Mouse (Mus musculus): ENCODE data around the gene Pld1. TPM values are rescaled to one million over a fixed set of nuclear protein-coding genes. Genes with fewer than 3 reads are reported as not detected.

The Pld1 gene
- polyA plus RNA-seq, 1 experiment from 2014 or later: 17.0 TPM

DNA sequence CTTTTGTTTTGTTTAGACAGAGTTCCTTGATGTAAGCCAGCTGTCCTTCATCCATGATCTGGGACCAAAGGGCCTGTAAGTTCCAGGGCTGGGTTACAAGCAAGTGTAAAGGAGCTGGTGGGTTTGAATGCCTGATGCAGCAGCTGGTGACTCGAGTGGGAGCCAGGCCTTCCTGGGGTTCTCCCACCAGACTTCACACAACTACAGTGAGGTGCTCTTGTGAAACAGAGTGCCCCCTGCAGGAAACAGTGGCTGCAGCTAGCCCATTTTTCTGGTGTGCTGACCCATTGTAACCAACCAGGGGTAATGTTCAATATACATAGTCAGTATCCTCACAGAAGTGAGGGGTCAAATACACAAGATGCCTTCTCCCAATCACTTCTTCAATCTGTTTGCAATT is 101.3 kb downstream of the Pld1 start:
- Histone ChIP-seq H3K4me1 (replicated peaks) (no peaks in the 10 kb centered on the region), H3K9ac (no peak overlapping the region), H3K9me3 (no peaks in the 10 kb centered on the region), H3K4me2 (replicated peaks) (no peak overlapping the region), H3K4me3 (replicated peaks) (no peak overlapping the region), H3K27ac (no peak overlapping the region), H3K27me3 (replicated peaks) (no peaks in the 10 kb centered on the region), H3K36me3 (0 out of 2 replicates have a peak, but pooled peaks cover 8% of the 10 kb centered on the region)
- WGBS: 27% methylated on average over 1 of the region's 1 CpGs
- no peak for ATAC-seq

DNA sequence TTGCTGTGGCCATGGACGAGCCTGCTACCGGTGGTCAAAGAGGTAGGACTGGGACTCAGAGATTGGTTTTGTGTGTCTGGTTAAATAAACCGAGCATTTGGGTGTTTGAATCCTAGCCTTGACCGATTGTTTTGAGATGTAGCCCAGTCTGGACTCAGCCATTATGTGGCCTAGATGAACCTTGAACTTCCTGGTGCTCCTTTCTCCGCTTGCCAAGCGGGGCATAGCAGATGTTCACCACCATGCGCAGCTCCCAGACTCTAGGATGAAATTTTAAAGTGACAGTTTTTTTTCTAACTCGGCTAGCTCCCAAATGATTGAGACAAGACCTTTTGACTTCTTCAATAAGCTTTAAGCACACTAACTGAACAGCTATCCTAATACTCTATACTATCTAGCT is 102.7 kb downstream of the Pld1 start:
- no peak overlapping the region for H3K4me3 ChIP-seq (replicated peaks)
- H3K4me1 ChIP-seq (replicated peaks): no peaks in the 10 kb centered on the region
- WGBS: 88% methylated on average over 8 of the region's 8 CpGs
- no peak overlapping the region for H3K27ac ChIP-seq
- H3K4me2 ChIP-seq (replicated peaks): no peak overlapping the region
- no peaks in the 10 kb centered on the region for H3K27me3 ChIP-seq (replicated peaks)
- no peak overlapping the region for H3K9ac ChIP-seq
- no peaks in the 10 kb centered on the region for H3K9me3 ChIP-seq
- ATAC-seq: no peak
- H3K36me3 ChIP-seq: 0 out of 2 replicates have a peak, but pooled peaks cover 8% of the 10 kb centered on the region

DNA sequence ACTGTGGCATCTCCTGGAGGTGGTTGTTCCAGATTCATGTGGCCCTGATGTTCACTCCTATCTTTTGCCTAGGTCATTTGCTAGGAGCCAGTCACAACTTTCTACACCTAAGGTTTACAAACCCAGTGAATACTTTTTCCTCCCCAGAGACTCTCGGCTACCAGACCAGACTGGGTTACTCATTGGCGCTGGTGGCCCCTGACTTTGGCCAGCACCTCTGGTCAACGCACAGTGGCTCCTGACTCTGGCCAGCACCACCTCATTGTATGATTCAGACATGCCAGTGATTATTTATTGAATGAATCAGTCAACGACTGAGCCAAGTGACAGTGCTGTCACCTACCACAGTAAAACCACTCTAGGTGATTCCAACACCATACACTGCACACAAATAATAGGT is 103.9 kb downstream of the Pld1 start:
- no peak overlapping the region for H3K4me3 ChIP-seq (replicated peaks)
- H3K27ac ChIP-seq: no peak overlapping the region
- H3K36me3 ChIP-seq: 0 out of 2 replicates have a peak, but pooled peaks cover 8% of the 10 kb centered on the region
- H3K4me1 ChIP-seq (replicated peaks): no peaks in the 10 kb centered on the region
- no peaks in the 10 kb centered on the region for H3K9me3 ChIP-seq
- no peak overlapping the region for H3K9ac ChIP-seq
- H3K4me2 ChIP-seq (replicated peaks): no peak overlapping the region
- H3K27me3 ChIP-seq (replicated peaks): no peaks in the 10 kb centered on the region
- 97% methylated on average over 4 of the region's 4 CpGs for WGBS
- ATAC-seq: no peak

DNA sequence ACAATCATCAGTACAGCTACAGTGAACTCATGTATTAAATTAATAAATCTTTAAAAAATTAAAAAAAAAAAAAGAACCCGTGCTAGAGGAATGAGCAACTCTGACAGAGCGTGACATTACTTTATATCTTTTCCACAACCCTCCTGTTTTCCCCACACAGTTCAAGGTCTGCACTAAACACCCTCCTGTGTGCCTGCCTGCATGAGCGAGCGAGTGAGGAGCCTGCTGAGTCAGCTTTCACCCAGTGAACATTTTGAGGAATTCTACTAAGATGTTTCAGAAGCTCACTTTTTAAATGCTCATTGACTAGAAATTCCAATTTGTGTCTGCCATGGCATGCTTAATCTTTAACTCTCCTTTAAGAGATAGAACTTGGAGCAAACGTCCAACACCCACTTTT is 109.1 kb downstream of the Pld1 start:
- Histone ChIP-seq H3K4me2 (replicated peaks) (no peak overlapping the region), H3K27ac (no peak overlapping the region), H3K4me3 (replicated peaks) (no peak overlapping the region), H3K9me3 (no peaks in the 10 kb centered on the region), H3K27me3 (replicated peaks) (no peaks in the 10 kb centered on the region), H3K9ac (no peak overlapping the region), H3K4me1 (replicated peaks) (no peaks in the 10 kb centered on the region), H3K36me3 (no peaks in the 10 kb centered on the region)
- 81% methylated on average over 5 of the region's 5 CpGs for WGBS
- ATAC-seq: no peak

DNA sequence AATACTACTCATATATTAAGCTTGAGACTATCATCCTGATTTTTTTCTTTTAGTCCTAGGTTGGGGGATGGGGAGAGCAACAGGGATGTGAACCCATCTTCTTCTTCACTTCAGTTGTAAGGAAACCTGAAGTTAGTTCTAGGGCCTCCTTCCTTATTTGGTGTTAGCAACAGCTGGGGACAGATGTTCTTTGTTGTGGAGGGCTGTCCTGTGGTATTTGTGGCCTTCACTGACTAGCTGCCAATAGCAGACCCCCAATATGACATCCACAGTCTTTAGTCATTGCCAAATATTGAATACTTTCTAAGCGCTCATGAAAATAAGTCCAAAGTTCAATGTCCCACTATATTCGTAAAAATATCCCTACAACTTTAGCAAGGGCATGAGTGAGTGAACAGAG is 111.0 kb downstream of the Pld1 start:
- Histone ChIP-seq H3K36me3 (no peaks in the 10 kb centered on the region), H3K27me3 (replicated peaks) (no peaks in the 10 kb centered on the region), H3K9ac (no peak overlapping the region), H3K27ac (no peak overlapping the region), H3K4me3 (replicated peaks) (no peak overlapping the region), H3K4me2 (replicated peaks) (no peak overlapping the region), H3K4me1 (replicated peaks) (no peaks in the 10 kb centered on the region), H3K9me3 (no peaks in the 10 kb centered on the region)
- WGBS: 65% methylated on average over 2 of the region's 2 CpGs
- ATAC-seq: no peak

DNA sequence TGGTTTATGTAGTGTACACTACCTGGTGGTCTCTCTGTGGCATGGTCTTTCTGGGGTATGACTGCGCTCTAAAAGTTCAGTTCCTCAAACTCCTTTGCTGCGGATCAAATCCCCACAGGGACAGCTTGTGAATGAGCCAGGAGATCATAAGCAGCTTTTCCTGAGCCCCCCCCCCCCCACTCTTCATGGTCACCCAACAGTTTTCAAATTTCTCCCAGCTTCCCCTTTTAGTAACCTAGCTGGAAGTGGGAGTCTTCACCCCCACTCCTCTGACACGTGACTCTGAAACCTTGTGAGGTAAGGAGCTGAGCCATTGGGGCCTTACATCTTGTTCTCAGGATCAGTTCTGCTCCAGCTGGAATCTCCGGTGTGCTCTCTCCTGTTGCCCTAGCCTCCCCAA is 114.6 kb downstream of the Pld1 start:
- WGBS: 83% methylated on average over 4 of the region's 4 CpGs
- Histone ChIP-seq H3K4me3 (replicated peaks) (no peak overlapping the region), H3K27ac (no peak overlapping the region), H3K9me3 (no peaks in the 10 kb centered on the region), H3K4me1 (replicated peaks) (no peaks in the 10 kb centered on the region), H3K9ac (no peak overlapping the region), H3K4me2 (replicated peaks) (no peak overlapping the region), H3K36me3 (no peaks in the 10 kb centered on the region), H3K27me3 (replicated peaks) (no peaks in the 10 kb centered on the region)
- ATAC-seq: no peak

DNA sequence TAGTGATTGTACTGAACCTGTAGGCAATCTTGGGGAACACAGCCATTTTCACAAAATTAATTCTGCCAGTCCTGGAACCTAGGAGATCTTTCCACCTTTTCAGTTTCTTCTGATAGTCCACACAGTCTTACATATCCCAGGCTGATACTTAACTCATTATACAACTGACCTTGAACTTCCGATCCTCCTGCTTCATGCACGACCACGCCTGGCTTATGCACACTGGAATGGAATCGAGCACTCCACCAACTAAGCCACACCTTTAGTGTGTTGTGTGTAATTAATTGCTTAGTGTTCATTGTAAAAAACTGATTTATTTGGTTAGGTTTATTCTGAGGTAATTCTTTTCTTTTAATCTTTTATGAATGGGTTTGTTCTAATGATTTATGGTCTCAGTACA is 122.2 kb downstream of the Pld1 start:
- H3K4me3 ChIP-seq (replicated peaks): no peak overlapping the region
- 73% methylated on average over 4 of the region's 4 CpGs for WGBS
- H3K27ac ChIP-seq: no peak overlapping the region

DNA sequence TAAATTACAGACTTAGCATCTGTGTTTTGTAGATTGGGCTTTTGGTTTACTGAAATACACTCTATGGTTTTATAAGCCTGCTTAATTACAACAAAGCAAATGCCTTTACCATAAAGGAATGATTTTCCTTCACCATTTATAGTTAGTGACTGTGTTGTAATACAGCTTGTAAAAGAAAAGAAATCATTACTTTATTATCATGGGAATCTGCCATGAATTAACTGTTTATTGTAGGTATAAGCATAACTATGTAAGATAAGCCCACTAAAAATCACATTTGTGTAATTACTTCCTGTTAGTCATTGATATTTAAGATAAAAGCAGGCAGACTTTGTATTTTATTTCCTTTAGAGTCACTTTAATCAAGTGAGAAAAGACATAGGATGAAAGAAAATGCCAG is 122.7 kb downstream of the Pld1 start:
- H3K27me3 ChIP-seq (replicated peaks): no peaks in the 10 kb centered on the region
- no peaks in the 10 kb centered on the region for H3K36me3 ChIP-seq
- H3K9ac ChIP-seq: no peak overlapping the region
- no peak overlapping the region for H3K4me3 ChIP-seq (replicated peaks)
- no peaks in the 10 kb centered on the region for H3K4me1 ChIP-seq (replicated peaks)
- H3K27ac ChIP-seq: no peak overlapping the region
- H3K4me2 ChIP-seq (replicated peaks): no peak overlapping the region
- peak; percentile 87 for ATAC-seq
- no peaks in the 10 kb centered on the region for H3K9me3 ChIP-seq

More for the DNA sequence above, 122.2 kb downstream of the Pld1 start:
- H3K4me2 ChIP-seq (replicated peaks): no peak overlapping the region
- no peaks in the 10 kb centered on the region for H3K9me3 ChIP-seq
- H3K36me3 ChIP-seq: no peaks in the 10 kb centered on the region
- peak; percentile 91 for ATAC-seq
- H3K4me1 ChIP-seq (replicated peaks): no peaks in the 10 kb centered on the region
- no peak overlapping the region for H3K9ac ChIP-seq
- H3K27me3 ChIP-seq (replicated peaks): no peaks in the 10 kb centered on the region

DNA sequence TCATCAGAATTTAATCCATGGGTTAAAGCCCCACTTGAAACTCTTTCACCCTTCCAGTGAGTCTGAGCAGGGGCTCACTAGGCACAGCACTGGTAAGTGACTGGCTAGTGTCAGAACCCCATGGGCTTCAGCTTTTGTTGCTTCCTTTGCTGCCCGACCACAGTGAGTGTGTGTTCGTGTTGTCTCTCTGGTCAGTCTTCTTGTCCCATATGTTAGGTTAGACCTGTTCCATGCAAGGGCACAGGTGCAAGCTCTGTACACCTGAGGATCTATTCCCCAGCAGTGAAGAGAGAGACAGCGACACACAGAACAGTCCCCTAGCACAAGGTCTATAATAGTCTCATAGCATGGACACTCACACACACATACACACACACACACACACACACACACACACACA is 140.7 kb downstream of the Pld1 start:
- H3K4me2 ChIP-seq (replicated peaks): no peak overlapping the region
- H3K36me3 ChIP-seq: no peaks in the 10 kb centered on the region; the same call in 1 of the 2 replicates
- H3K27ac ChIP-seq: no peak overlapping the region
- H3K4me1 ChIP-seq (replicated peaks): no peaks in the 10 kb centered on the region
- ATAC-seq: no peak
- H3K4me3 ChIP-seq (replicated peaks): no peak overlapping the region
- H3K9me3 ChIP-seq: no peaks in the 10 kb centered on the region
- H3K9ac ChIP-seq: no peak overlapping the region
- no peaks in the 10 kb centered on the region for H3K27me3 ChIP-seq (replicated peaks)
- 77% methylated on average over 3 of the region's 3 CpGs for WGBS

DNA sequence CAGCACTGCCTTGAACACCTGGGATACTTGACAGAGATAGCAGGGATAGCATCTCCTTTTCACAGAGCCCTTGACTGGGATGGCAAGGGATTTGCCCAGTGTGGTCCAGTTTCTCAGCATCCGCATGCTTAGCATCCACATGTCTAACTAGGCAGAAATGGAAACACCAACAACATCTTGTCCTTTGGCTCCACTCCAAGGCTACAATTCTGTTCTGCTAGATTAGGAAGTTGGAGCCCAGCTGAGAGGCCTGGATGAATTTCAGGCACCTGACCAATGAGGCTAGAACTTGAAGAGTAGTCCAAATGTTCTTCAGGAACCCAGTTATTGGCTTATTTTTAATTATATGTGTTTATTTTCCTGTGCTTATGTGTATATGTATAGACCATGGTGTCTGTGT is 141.6 kb downstream of the Pld1 start:
- Histone ChIP-seq H3K9me3 (no peaks in the 10 kb centered on the region), H3K36me3 (no peaks in the 10 kb centered on the region; the same call in 1 of the 2 replicates), H3K27ac (no peak overlapping the region), H3K4me2 (replicated peaks) (no peak overlapping the region), H3K27me3 (replicated peaks) (no peaks in the 10 kb centered on the region), H3K4me1 (replicated peaks) (no peaks in the 10 kb centered on the region), H3K4me3 (replicated peaks) (no peak overlapping the region), H3K9ac (no peak overlapping the region)
- WGBS: 89% methylated on average over 1 of the region's 1 CpGs
- no peak for ATAC-seq

DNA sequence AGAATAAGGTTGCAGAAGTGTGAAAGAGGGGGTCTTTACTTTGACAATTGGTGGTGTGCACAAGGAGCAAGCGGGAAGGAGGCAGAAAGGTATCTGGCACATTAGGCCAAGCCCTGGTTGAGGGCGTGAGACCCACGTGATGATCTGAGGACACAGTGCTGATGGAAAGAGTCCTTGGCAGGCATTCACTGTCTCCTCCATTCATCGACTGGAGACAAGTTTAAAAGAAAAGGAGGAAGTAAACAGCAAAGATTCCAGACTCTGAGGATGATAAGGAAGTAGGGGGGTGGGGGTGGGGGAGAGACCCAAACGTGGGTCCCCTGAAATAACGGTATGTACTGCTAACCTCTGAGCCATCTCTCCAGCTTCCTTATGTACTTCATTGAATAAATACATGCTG is 142.5 kb downstream of the Pld1 start:
- 57% methylated on average over 6 of the region's 6 CpGs for WGBS
- no peak overlapping the region for H3K9ac ChIP-seq
- no peaks in the 10 kb centered on the region for H3K9me3 ChIP-seq
- H3K27me3 ChIP-seq (replicated peaks): no peaks in the 10 kb centered on the region
- H3K36me3 ChIP-seq: no peaks in the 10 kb centered on the region; the same call in 1 of the 2 replicates
- ATAC-seq: no peak
- H3K27ac ChIP-seq: no peak overlapping the region
- H3K4me2 ChIP-seq (replicated peaks): no peak overlapping the region
- H3K4me3 ChIP-seq (replicated peaks): no peak overlapping the region
- H3K4me1 ChIP-seq (replicated peaks): no peaks in the 10 kb centered on the region

DNA sequence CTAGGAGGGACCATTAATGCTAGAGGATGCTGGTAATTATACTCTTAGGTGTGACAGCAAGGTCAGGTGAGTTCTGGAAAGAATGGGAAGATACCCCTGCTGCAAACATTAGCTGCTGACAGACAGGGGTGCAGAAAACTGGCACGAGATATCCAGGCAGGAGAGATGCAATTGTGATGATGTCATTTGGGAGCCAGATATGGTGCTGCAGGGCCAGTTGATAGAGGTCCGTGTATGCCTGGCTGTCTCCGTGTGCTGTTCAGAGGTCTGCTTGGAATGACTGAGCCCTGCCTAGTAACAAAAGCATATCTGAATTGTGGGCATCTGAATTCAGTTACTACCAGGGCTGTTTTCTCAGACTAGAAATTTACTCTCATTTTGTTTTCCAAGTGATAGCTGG is 144.7 kb downstream of the Pld1 start:
- Histone ChIP-seq H3K4me3 (replicated peaks) (no peak overlapping the region), H3K4me1 (replicated peaks) (no peaks in the 10 kb centered on the region), H3K27ac (no peak overlapping the region), H3K27me3 (replicated peaks) (no peaks in the 10 kb centered on the region), H3K36me3 (no peaks in the 10 kb centered on the region), H3K4me2 (replicated peaks) (no peak overlapping the region), H3K9ac (no peak overlapping the region), H3K9me3 (no peaks in the 10 kb centered on the region)
- WGBS: 67% methylated on average over 3 of the region's 3 CpGs
- ATAC-seq: no peak

DNA sequence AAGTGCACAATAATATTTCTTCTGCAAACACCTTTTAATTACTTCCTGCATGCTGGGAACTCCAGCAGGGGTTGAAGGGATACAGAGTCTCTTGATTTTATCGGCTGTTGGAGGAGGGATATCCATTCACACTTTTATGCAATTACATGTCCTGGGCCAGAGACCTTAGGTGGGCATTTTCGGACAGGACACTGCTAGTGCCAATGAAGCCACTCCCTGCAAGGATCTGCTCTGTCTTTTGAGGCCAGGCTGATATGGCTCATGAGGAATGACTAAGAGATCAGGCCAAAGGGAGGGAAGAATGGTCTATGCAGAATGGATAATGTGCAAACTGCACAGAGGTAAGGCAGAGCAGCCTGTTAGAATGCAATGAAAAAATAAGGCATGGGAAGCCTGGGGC is 145.8 kb downstream of the Pld1 start:
- ATAC-seq: no peak
- no peak overlapping the region for H3K4me2 ChIP-seq (replicated peaks)
- H3K9me3 ChIP-seq: no peaks in the 10 kb centered on the region
- H3K36me3 ChIP-seq: no peaks in the 10 kb centered on the region
- H3K27me3 ChIP-seq (replicated peaks): no peaks in the 10 kb centered on the region
- H3K9ac ChIP-seq: no peak overlapping the region
- WGBS: 76% methylated on average over 2 of the region's 2 CpGs
- H3K27ac ChIP-seq: no peak overlapping the region
- no peak overlapping the region for H3K4me3 ChIP-seq (replicated peaks)
- no peaks in the 10 kb centered on the region for H3K4me1 ChIP-seq (replicated peaks)

DNA sequence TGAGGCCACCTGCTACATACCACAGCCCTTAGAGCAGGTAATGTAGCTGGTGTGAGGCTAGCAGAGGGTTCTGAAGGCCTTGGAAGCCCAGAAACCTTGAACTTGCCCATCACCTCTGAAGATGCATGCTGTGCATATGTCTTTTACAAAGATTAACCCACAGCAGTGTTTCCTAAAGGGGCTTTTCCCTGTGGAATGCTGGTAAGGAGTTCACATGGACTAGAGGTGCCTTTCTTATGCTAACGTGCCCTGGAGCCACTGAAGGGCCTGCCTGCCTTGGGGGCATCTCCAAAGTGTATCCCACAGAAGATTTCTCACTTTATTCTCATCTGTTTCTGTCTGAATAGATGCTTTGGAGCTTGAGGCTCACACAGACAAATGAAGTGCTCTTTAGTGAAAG is 152.8 kb downstream of the Pld1 start:
- Histone ChIP-seq H3K27ac (no peak overlapping the region), H3K4me3 (replicated peaks) (no peak overlapping the region), H3K4me1 (replicated peaks) (no peaks in the 10 kb centered on the region), H3K9ac (no peak overlapping the region), H3K27me3 (replicated peaks) (no peaks in the 10 kb centered on the region), H3K36me3 (0 out of 2 replicates have a peak, but pooled peaks cover 3% of the 10 kb centered on the region), H3K9me3 (no peaks in the 10 kb centered on the region), H3K4me2 (replicated peaks) (no peak overlapping the region)
- no peak for ATAC-seq
- 79% methylated on average over 1 of the region's 1 CpGs for WGBS

Data from intestine, embryonic 15.5 days (tissue).